Mouse (Mus musculus): ENCODE data around the gene Nckap5.

The Nckap5 gene

GRCm38 (mm10) chr1:126738291-126738640, 92.3 kb downstream of the Nckap5 start:
- TF ChIP-seq GATA4 (IDR thresholded peaks at IDR 0.05; ENCODE audit: insufficient replicate concordance, low read length): no peak

GRCm38 (mm10) chr1:126737554-126738290, 92.9 kb downstream of the Nckap5 start:
- TF ChIP-seq GATA4 (IDR thresholded peaks at IDR 0.05; ENCODE audit: insufficient replicate concordance, low read length): no peak

- no peak for TF ChIP-seq GATA4 (IDR thresholded peaks at IDR 0.05; ENCODE audit: insufficient replicate concordance, low read length)
Observed at GRCm38 (mm10) chr1:126731691-126732090, 98.9 kb downstream of the Nckap5 start.

- no peak for TF ChIP-seq GATA4 (IDR thresholded peaks at IDR 0.05; ENCODE audit: insufficient replicate concordance, low read length)
Observed at GRCm38 (mm10) chr1:126726400-126727055, 104.1 kb downstream of the Nckap5 start.

GRCm38 (mm10) chr1:126725628-126726367, 104.8 kb downstream of the Nckap5 start:
- TF ChIP-seq GATA4 (IDR thresholded peaks at IDR 0.05; ENCODE audit: insufficient replicate concordance, low read length): no peak

- TF ChIP-seq GATA4 (IDR thresholded peaks at IDR 0.05; ENCODE audit: insufficient replicate concordance, low read length): no peak
Observed at GRCm38 (mm10) chr1:126721917-126722316, 108.7 kb downstream of the Nckap5 start.

GRCm38 (mm10) chr1:126719733-126720348, 110.8 kb downstream of the Nckap5 start:
- TF ChIP-seq GATA4 (IDR thresholded peaks at IDR 0.05; ENCODE audit: insufficient replicate concordance, low read length): no peak

GRCm38 (mm10) chr1:126706611-126707010, 124.0 kb downstream of the Nckap5 start:
- TF ChIP-seq GATA4 (IDR thresholded peaks at IDR 0.05; ENCODE audit: insufficient replicate concordance, low read length): no peak

GRCm38 (mm10) chr1:126700978-126701320, 129.7 kb downstream of the Nckap5 start:
- TF ChIP-seq GATA4 (IDR thresholded peaks at IDR 0.05; ENCODE audit: insufficient replicate concordance, low read length): no peak

- no peak for TF ChIP-seq GATA4 (IDR thresholded peaks at IDR 0.05; ENCODE audit: insufficient replicate concordance, low read length)
Observed at GRCm38 (mm10) chr1:126700063-126700977, 130.3 kb downstream of the Nckap5 start.

GRCm38 (mm10) chr1:126693585-126693984, 137.0 kb downstream of the Nckap5 start:
- no peak for TF ChIP-seq GATA4 (IDR thresholded peaks at IDR 0.05; ENCODE audit: insufficient replicate concordance, low read length)

GRCm38 (mm10) chr1:126688593-126688992, 142.0 kb downstream of the Nckap5 start:
- TF ChIP-seq GATA4 (IDR thresholded peaks at IDR 0.05; ENCODE audit: insufficient replicate concordance, low read length): no peak

GRCm38 (mm10) chr1:126686678-126687077, 143.9 kb downstream of the Nckap5 start:
- TF ChIP-seq GATA4 (IDR thresholded peaks at IDR 0.05; ENCODE audit: insufficient replicate concordance, low read length): no peak

- TF ChIP-seq GATA4 (IDR thresholded peaks at IDR 0.05; ENCODE audit: insufficient replicate concordance, low read length): no peak
Observed at GRCm38 (mm10) chr1:126683621-126684445, 146.8 kb downstream of the Nckap5 start.
